Comparison of ENCODE assay signal across 8 mouse cellular contexts in the genomic region with DNA sequence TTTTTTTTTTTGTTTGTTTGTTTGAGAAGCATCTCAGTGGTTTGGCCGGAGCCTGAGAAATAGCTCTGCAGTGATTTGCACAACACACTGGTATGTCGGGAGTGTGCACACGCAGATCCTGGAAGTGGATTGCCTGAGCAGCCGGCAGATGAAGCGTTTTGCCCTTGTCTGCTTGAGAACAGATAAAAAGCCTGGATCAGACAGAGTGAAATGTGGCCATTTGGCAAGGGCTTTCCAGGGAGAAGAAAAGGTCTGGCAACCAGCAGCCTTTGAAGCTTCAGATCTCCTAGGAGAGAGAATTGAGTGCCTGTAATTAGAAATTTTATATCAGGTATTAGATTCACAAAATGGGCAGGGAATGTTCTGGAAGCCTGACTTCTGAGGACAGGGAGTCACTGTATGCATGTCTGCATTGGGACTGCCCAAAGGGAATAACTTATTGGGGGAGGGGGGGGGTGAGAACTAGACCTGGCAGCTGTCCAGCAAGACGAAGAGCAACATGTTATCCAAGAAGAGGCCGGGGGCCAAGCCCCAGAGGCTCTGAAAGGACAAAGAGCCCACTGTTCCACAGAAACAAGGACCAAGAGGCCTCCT. TPM values are rescaled to one million over a fixed set of nuclear protein-coding genes. Genes with fewer than 3 reads are reported as not detected.
DNase-seq lines count a peak whose midpoint lies in the region; ATAC-seq and TF ChIP-seq lines count a peak whose summit lies in the region.

No protein-coding gene starts in this region.

- peak; percentile 80 for ATAC-seq in forebrain, embryonic 13.5 days
- ATAC-seq in hindbrain, embryonic 13.5 days (ENCODE audit: low FRiP score), result peak; percentile 85
- ATAC-seq in midbrain, postnatal 0 days (ENCODE audit: low FRiP score), result peak; percentile 72

- peak overlapping the region; percentile 65 for H3K27ac ChIP-seq in layer of hippocampus, adult 2 months
- peak overlapping the region; percentile 80 for H3K27ac ChIP-seq in forebrain, embryonic 13.5 days
- H3K27ac ChIP-seq in hindbrain, embryonic 13.5 days, result peak overlapping the region; percentile 71
- H3K27ac ChIP-seq in midbrain, postnatal 0 days (ENCODE audit: low read depth, low read length), result peak overlapping the region; percentile 59

- no peaks in the 10 kb centered on the region for H3K9me3 ChIP-seq in forebrain, embryonic 13.5 days (replicated peaks)
- H3K9me3 ChIP-seq in hindbrain, embryonic 13.5 days, result no peaks in the 10 kb centered on the region
- H3K9me3 ChIP-seq in midbrain, postnatal 0 days (ENCODE audit: low read length), result no peaks in the 10 kb centered on the region

- H3K4me3 ChIP-seq in layer of hippocampus, adult 2 months, result no peak overlapping the region
- no peak overlapping the region for H3K4me3 ChIP-seq in forebrain, embryonic 13.5 days
- no peak overlapping the region for H3K4me3 ChIP-seq in hindbrain, embryonic 13.5 days
- no peak overlapping the region for H3K4me3 ChIP-seq in midbrain, postnatal 0 days (ENCODE audit: low read depth, low read length)

- H3K9ac ChIP-seq in forebrain, embryonic 13.5 days, result 0 out of 2 replicates have a peak overlapping the region, but pooled peaks have one; percentile 26
- H3K9ac ChIP-seq in hindbrain, embryonic 13.5 days, result no peak overlapping the region
- 0 out of 2 replicates have a peak overlapping the region, but pooled peaks have one; percentile 8 for H3K9ac ChIP-seq in midbrain, postnatal 0 days (replicated peaks; ENCODE audit: low read length, poor library complexity, severe bottlenecking)

- WGBS in forebrain, embryonic 13.5 days, result 20% methylated on average over 7 of the region's 7 CpGs
- WGBS in hindbrain, embryonic 13.5 days, result 40% methylated on average over 7 of the region's 7 CpGs
- WGBS in midbrain, postnatal 0 days, result 39% methylated on average over 7 of the region's 7 CpGs

- no peak for TF ChIP-seq CTCF in layer of hippocampus, adult 2 months (conservative IDR thresholded peaks at IDR 0.05)
- TF ChIP-seq CTCF in midbrain, postnatal 0 days (IDR thresholded peaks at IDR 0.05), result no peak

- peaks cover 26% of the 10 kb centered on the region for H3K4me1 ChIP-seq in forebrain, embryonic 13.5 days
- H3K4me1 ChIP-seq in hindbrain, embryonic 13.5 days (replicated peaks), result peaks cover 23% of the 10 kb centered on the region
- 0 out of 2 replicates have a peak, but pooled peaks cover 2% of the 10 kb centered on the region for H3K4me1 ChIP-seq in midbrain, postnatal 0 days (ENCODE audit: insufficient read depth, low read length)

- DNase-seq in layer of hippocampus, adult 2 months (ENCODE audit: low spot score in 2 of 2), result peak in 1 of 2 experiments; percentile 35
- DNase-seq in layer of hippocampus, adult 9-10 months (ENCODE audit: low spot score), result no peak
- DNase-seq in brain, embryonic 18.5 days (ENCODE audit: low read depth, low spot score), result peak; percentile 50
- DNase-seq in midbrain, postnatal 0 days (ENCODE audit: low spot score), result peak; percentile 86
- DNase-seq in thymus, postnatal 25 days, result no peak
- DNase-seq in kidney, adult 9 months, result no peak

- no peaks in the 10 kb centered on the region for H3K36me3 ChIP-seq in forebrain, embryonic 13.5 days (ENCODE audit: poor library complexity, severe bottlenecking)
- H3K36me3 ChIP-seq in hindbrain, embryonic 13.5 days, result no peaks in the 10 kb centered on the region
- H3K36me3 ChIP-seq in midbrain, postnatal 0 days (ENCODE audit: insufficient read depth, low read length), result no peaks in the 10 kb centered on the region

- peak overlapping the region; percentile 20 for H3K4me2 ChIP-seq in forebrain, embryonic 13.5 days
- no peak overlapping the region for H3K4me2 ChIP-seq in hindbrain, embryonic 13.5 days
- no peak overlapping the region for H3K4me2 ChIP-seq in midbrain, postnatal 0 days (ENCODE audit: low read depth, low read length, poor library complexity, severe bottlenecking)

- no peaks in the 10 kb centered on the region for H3K27me3 ChIP-seq in forebrain, embryonic 13.5 days
- H3K27me3 ChIP-seq in hindbrain, embryonic 13.5 days, result 0 out of 2 replicates have a peak, but pooled peaks cover 9% of the 10 kb centered on the region
- no peaks in the 10 kb centered on the region for H3K27me3 ChIP-seq in midbrain, postnatal 0 days (ENCODE audit: insufficient read depth, low read length)

RNA-seq across cellular contexts. Expression of a gene that starts 7.1 kb away (rescaled TPM):
- total RNA-seq in layer of hippocampus, adult 2 months (2021), result 10 to 100 TPM; 31.7 to 35.4 TPM
- polyA plus RNA-seq in forebrain, embryonic 13.5 days (2015; fragmentation: Nextera tagmentation; extraction: Ambion mirVana), result 112 and 124 TPM in 2 replicates
- polyA plus RNA-seq in hindbrain, embryonic 13.5 days (2015; fragmentation: Nextera tagmentation; extraction: Ambion mirVana), result 86.8 and 88.7 TPM in 2 replicates
- 25.2 and 25.6 TPM in 2 replicates for total RNA-seq in midbrain, postnatal 0 days (2014; rRNA removed)
- polyA plus RNA-seq in midbrain, postnatal 0 days (2015; fragmentation: Nextera tagmentation; extraction: Ambion mirVana), result 80.6 and 81.7 TPM in 2 replicates

RNA-seq across cellular contexts. Expression of a gene that starts 22.4 kb away (rescaled TPM):
- total RNA-seq in layer of hippocampus, adult 2 months (2021), result 100 to 1,000 TPM; 151 to 152 TPM
- 103 and 110 TPM in 2 replicates for polyA plus RNA-seq in forebrain, embryonic 13.5 days (2015; fragmentation: Nextera tagmentation; extraction: Ambion mirVana)
- 123 and 124 TPM in 2 replicates for polyA plus RNA-seq in hindbrain, embryonic 13.5 days (2015; fragmentation: Nextera tagmentation; extraction: Ambion mirVana)
- 70.5 and 96.7 TPM in 2 replicates for total RNA-seq in midbrain, postnatal 0 days (2014; rRNA removed)
- polyA plus RNA-seq in midbrain, postnatal 0 days (2015; fragmentation: Nextera tagmentation; extraction: Ambion mirVana), result 149 and 150 TPM in 2 replicates

RNA-seq across cellular contexts. Expression of a gene that starts 45.4 kb away (rescaled TPM):
- total RNA-seq in layer of hippocampus, adult 2 months (2021), result 1 to 10 TPM; 4.8 to 7.7 TPM
- polyA plus RNA-seq in forebrain, embryonic 13.5 days (2015; fragmentation: Nextera tagmentation; extraction: Ambion mirVana), result 7.9 and 10.0 TPM in 2 replicates
- polyA plus RNA-seq in hindbrain, embryonic 13.5 days (2015; fragmentation: Nextera tagmentation; extraction: Ambion mirVana), result 11.1 and 12.0 TPM in 2 replicates
- total RNA-seq in midbrain, postnatal 0 days (2014; rRNA removed), result 6.7 and 8.9 TPM in 2 replicates
- polyA plus RNA-seq in midbrain, postnatal 0 days (2015; fragmentation: Nextera tagmentation; extraction: Ambion mirVana), result 9.4 and 10.9 TPM in 2 replicates

Comparison
In these comparisons a context has a peak if more than half of its experiments do, and no peak if none do; other contexts are left out.
1. DNase-seq: peak in brain, embryonic 18.5 days (single experiment) and midbrain, postnatal 0 days (single experiment); none in layer of hippocampus, adult 9-10 months (single experiment), thymus, postnatal 25 days (single experiment) and kidney, adult 9 months (single experiment).
2. Peak in every context shown above with its lines, with median percentiles within 50 percentile points of each other: H3K27ac ChIP-seq and ATAC-seq.